Mouse (Mus musculus) telencephalon, adult 2 months (tissue): ENCODE measurements at regions not wholly inside any gene's neighbourhood (a gene's known extent, or its start where the extent isn't known, plus 50 kb on each side); places are given as distances from the start of the nearest gene placed in this dataset.

Experiments used
- DNase-seq: peaks from one replicate; pipeline ENCODE4 v3.0.0-alpha.2; 2011; ENCODE audit warnings: low read depth, low spot score

DNA sequence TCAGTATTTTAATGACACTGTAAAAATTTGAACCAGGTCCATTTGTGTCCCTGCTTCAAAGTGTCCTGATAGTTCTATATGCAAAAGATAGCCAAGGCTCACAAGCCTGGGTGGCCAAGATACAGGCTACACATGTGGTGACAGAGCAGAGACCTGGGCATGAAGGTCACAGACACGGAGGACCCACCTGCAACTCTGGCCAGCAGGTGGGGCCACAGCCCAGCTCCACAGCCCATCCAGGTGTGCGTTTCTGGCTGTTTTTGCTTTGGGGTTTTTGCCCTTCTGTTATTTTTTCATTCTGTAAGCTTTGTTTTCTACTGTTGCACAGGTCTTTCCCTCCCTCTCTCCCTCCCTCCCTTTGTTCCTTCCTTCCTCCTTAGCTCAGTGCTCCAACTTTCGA, 399.4 kb upstream of the Rora start:
- no peak for DNase-seq

DNA sequence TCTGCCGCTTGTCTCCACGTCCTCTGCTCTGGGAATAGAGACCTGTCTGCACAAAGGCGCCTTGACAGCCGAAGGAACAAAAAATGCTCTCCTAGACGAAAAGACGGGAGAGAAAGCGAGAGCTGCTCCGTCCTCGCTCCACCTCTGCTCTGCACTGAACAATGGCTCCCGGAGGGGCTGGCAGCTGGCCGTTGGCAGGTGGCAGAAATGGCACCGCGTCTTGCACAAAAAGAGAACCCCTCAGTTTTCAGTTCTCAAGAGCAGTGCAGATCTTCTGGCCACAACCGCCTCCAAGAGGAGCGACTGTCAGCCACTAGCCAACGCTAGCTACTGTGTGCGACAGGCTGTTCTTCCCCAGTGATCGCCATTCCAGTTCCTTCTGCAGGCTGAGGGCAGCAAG, 385.0 kb upstream of the Rora start:
- no peak for DNase-seq

DNA sequence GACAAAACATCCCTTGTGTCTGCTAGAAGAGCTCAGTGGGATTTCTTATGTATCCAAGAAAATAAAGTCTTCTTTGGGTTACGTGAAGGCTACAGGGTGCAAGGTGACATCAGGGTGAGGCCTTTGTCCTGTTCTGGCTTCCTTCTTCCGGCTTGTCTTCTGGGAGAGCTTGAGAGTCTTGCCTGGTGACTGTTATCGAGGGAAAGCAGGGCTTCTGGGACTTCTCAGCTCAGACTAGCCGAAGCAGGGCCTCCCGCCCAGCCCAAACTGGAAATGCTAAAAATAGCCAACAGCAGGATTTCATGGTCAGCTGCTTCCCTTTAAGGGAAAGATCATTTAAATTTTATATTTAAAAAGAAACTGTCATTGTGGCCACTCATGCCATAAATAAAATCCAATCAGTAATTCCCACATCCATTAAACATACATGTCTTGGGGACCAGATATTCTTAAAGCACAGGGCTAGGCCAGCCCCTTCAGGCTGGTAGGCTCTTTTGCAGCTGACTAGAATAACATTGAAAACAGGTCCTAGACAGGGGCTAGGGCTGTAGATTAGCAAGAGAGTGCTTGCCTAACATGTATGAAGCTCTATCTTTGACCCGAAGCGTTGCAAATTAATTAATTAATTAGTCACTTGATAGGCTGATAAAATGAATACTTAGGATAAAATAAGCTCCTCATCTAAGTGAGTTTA, 351.2 kb upstream of the Rora start:
- no peak for DNase-seq

DNA sequence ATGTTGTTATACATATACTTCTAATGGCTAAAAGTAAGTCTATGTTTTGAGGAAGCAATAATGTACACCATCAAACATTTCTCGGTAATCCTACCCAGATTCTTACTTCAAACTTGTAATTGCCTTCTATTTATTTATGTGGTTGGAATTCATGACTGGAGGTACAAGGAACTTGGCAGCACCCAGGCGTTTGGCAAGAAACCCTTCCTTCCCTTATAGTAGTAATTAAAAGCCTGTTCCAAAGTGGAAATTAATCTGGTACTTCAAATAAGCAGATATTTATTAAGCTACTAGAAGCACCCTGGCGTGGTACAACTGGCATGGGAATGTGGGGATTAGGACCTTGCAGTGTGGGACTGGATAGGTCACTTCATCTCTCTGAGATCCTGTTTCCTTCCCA, 322.9 kb upstream of the Rora start:
- no peak for DNase-seq

DNA sequence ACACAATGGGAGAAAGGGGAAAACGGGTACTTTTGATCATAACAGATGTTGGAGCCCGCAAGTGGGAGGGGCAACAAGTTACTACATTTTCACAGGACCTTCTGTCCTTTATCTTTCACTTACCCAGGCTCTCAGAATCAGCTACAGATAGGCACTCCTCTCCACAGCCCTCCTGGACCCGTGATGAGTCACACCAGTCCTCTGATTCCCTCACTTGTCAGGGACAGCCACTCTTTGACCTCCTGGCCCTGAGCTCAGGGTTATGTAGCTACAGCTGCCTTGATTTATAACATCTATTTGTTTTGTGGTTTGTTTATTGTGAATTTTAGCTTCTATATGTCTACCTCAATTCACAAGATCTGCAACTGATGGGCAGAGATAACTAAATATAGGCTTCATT, 312.7 kb upstream of the Rora start:
- no peak for DNase-seq

DNA sequence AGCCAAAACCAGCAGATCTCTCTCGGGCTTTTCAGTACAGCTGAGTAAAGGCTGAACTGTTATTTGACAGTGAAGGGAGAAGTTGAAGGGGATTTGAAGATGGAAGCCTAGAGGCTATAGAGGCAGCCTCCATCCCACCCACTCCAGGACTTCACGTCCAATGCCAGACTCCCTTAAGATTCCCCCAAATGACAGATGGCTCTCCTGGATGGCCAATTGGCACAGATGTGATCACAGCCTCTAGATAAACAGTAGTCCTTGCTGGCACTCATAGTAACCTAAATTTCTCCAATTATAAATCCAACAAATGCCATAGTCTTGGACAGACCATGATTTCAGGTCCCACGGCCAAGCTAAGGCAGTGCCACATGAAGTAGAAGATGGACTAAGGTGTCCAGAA, 312.1 kb upstream of the Rora start:
- DNase-seq, result no peak

DNA sequence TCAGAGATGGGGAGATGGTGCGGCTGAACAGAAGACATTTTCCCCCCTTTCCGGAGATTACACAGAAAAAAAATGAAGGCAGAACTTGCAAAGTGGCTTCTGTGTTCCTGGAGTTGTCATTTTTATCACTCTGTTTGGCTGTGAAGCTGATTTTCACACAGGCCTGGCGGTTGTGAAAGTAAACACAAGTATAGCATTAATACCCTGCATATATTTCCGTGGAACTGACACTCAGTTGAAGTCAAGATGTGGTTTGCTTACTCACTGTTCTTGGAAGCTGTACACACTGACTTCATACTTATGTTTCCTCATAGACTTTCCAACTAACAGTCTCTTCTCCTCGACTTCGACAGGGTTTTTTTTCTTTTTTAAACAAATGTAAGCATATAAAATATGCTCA, 306.2 kb upstream of the Rora start:
- peak; percentile 65 for DNase-seq

DNA sequence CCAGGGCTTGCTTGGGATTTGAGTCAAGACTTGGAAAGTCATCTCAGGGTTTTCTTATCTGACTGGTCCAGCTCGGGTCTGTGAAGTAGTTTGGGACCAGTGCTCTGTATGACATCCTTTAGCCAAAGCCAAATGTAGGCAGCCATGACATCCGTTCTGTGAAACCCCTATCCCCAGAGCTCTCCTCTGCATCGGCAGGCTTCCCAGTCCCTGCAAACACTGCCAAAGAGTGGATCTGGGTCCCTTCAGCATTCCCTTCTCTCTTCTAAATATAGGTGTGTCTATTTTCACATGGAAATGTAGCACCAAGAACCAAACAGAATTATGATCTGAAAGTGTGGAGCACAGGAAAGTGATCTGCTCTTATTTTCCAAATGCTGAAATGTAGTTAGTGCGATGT, 302.1 kb upstream of the Rora start:
- DNase-seq, result no peak

DNA sequence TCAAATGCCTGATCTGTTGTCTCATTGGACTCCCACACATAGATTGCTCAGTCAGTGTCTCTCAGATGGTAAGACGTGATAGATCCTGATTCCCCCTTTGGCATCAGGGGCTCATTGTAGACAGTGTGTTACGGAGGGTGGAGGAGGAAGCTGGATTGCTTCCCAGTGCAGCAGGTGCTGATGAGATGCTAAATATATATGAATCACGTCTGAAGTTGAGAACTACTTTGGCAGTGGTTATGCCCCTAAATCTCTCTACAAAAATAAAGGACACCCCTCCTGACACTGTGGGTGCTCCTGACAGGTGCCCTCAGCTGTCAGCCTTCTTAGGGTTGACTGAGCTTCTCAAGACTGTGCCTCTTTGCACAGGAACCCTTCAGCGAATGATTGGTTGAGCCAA, 299.1 kb upstream of the Rora start:
- peak; percentile 42 for DNase-seq

DNA sequence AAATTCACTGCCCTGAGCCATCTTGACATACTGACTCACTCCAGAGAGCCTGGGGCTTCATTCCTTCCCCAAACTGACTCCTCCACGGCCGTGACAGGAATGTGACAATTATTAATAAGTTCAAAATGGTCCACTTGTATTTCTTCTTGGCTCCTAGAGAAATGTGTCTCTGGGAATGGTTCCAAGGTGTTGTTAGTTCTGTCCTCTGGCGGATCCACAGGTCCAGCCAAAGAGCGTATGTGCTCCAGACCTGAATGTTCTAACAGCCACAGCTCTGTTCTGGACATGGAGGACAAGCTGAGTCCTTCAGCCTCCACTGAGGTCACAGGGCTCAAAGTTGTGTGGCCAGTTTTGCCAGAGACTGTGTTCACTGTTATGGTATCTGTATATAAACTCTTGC, 297.5 kb upstream of the Rora start:
- DNase-seq, result no peak

DNA sequence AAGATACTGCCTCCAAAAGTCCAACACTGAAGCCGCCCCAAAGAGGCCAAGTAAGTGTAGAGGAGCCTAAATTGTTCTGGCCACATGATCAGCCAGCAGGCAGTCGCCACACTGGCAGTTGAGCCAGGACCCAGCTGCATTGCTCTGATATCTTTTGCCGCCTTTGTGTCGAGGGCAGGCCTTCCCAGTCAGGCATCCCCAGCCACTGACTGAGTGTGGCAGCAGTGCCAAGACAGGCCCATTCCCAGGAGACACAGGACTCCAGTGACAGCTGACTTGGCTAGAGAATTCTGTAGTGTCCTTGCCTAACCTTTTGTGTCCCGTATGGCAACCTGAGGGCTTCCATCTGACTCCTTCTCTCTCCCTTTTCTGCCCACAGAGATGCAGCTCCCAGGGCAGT, 296.4 kb upstream of the Rora start:
- DNase-seq, result no peak

DNA sequence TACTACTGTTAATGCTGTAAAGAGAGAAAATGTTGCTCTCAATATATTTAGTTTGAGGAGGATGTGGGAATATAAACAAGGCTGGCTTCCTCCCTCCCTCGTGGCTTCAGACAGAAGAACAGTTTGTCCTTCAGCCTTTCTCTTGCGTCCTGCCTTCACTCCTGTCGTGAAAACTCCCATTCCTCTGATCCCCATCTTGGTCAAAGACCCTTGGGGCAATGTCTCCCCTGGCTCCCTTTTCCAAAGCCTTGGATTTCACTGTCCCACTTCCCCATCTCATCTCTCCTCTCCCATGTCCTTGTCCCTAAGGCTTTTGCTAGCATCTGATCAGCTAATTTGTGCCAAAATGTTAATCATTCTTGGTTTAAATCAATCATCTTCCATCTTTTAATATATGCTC, 286.6 kb upstream of the Rora start:
- no peak for DNase-seq

DNA sequence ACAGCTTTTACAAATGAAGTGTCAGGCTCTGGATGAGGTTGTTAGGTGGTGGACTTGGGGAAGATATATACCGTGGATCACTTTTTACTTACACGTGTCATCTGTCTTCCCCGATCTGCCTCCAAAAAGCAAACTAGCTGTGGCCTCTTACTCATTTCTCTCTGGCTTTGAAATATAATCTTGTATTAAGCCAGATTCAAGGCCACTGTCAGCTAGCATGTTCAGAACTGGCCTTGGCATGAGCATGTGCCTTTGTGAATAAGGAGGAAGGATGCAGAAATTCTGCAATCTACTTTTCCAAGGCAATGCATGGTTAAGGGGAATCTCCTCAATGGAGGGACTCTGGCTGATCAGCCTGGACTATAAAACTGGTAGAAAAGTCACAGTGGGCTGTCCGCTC, 286.0 kb upstream of the Rora start:
- DNase-seq, result no peak

DNA sequence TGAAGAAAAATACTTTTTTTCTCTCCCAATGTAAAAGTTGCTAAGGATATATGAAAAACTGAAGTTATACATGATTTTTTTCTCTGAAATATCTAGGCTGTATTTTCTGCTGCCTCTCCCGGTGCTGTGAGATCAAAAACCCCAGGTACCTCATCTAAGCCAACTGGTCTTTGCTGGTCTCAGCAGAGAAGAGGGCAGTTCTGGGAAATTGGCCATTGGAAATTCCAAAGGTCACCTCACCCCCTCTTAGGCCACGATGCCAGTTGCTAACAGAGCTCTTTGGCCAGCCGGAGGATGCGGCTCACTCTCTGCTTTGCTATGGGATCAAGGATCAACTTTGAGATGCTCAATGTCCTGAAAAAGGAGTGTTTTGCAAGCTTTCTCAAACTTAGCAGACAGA, 280.9 kb upstream of the Rora start:
- DNase-seq, result no peak

DNA sequence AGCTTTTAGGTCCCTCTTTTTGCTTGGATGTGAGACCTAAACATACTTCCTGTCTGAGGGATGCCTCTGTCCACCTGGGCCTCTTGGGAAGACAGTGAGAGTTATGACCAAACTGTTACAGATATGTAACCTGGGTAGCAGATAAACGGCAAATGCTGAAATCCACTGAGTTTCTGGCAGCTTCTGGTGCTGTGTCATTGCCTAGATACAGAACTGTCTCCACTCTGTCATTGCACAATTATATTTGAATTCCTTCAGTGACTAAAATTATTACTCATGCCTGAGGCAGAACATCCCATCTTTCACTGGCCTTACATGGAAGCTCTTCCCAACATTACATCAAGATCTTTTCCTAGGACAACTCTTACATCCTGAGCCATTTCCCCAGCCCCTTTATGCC, 277.4 kb upstream of the Rora start:
- DNase-seq, result no peak

DNA sequence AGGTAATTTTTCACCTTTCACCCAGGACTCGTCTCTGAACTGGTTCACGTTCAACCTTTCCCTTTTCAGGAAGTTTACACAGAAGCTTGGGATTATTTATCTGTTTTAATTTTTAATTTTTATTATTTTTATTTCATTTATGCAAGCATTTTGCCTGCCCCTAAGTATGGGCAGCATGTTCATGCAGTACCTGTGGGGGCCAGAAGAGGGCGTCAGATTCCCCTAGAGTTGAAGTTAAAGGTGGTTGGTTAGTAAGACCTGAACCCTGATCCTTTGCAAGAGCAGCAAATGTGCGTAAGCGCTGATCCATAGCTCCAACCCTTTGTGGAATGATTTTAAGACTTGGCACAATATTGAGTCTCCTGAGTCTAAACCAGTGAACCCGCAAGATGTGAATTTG, 271.7 kb upstream of the Rora start:
- no peak for DNase-seq

DNA sequence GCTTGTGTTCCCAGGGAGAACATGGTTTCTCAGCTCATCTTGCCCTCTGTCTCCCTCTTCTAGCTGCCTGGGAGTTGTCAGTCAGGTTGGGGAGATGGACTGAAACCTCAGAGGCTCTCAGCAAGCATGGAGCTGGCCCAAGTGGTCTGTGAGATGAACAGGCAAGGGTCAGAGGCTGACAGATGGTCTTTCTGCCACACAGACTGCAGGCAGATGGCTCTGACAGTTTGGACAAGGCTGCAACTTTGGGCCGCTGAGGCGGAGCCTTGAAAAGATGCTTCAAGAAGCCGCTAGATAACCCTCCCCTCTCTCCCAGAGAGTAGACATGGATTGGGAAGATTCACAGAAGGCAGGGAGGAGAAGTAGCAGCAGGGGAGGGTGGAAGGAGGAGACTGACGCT, 252.7 kb upstream of the Rora start:
- no peak for DNase-seq

DNA sequence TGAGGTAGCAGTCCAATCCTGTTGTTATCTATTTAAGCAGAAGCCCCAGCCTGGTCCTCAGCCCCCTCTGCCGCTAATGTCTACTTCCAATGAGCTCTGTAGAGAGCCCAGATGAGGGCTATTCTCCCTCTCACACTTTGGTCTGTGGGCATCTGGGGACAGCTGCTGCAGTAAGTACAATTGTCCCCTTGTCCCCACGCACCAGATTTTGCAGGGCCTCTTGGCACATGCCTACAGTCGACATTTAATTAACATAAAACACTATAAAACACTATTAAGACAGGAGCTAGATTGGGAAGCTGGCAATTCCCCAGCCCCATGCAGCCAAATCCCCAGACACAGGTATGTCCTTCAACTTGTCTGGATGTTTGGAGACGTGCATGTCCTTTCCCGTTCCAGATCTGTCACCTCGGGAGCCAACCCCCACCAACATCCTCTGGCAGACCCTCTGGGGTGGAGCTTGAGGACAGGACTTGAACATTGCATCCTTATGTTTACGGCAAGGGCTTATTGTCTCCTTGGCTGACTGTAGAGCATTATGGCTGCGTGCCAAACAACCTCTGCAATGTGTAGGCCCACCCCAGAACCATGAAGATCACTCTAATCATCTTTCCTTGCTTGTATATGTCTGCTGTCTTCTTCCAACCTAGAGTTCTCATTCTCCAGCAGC, 251.3 kb upstream of the Rora start:
- peak; percentile 13 for DNase-seq

DNA sequence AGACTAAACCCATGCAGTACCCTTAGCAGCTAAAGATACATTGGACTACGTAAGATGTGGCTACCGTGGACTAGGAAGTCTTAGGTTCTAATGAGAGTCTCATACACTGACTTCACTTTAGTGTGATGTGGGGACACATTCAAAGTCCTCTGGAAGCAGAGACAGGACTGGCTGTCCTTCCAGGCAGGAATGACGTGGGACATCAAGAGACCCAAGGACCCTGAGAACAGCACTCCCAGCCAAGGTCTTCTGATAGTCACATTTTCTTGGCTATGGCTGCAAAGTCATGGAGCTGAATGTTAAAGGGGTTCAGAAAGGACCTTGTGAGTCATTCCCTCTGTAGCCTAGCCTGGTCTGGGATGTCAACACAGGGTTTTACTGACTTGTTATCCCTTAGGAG, 250.6 kb upstream of the Rora start:
- no peak for DNase-seq

DNA sequence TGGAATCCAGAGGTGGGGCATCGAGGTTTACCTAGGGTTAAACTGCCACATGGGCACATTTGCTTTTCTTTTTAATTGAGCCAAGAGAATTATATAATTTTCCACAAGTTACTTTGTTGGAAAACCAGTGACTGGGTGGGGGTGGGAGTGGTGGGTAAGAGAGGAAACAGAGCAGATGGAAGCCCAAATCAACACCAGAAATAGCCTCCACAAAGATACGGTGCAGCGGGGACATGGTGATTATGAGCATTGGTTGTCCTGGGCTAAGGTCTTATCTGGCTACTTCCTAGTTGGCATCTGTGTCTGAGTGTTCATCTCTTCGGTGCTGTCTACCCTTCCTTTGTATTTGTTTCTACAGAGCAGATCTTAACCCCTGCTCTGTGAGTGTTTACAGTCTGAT, 250.1 kb upstream of the Rora start:
- peak; percentile 24 for DNase-seq

DNA sequence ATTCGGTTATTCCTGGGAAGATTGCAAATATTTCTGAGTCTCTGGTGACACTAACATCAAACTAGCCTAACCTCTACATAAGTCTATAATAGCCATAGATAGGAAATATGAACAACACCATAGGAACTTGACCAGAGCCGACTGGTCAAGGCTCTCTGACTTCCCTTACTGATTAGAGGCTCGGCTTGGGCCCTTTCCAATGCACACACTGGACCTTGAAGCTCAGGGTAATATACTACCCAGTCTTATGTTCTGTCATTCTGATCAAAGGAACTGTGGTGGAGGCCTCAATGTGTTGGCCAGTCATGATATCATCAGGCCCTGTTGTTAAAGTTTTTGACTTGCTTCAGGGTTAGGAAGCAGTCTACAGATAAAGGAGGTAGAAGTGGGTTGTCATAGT, 243.8 kb upstream of the Rora start:
- no peak for DNase-seq

DNA sequence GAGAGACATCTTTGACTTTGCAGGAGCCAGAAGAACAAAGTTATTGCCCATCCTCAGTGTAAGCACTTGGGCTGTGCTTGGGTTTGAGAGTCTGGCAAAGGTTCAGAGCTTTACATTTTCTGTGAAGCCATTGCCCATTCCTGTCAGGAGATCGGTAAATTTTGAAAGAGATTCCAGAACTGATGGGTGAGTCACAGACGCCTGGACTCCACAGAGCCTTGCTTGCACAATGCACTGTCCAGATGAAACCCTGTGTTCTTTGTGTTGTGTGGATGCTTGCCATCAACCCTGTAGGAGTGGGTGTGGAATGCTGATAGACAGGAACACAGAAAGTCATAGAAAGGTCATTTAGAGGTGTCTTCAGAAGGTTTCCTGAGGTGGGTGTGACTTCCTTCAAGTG, 227.3 kb upstream of the Rora start:
- no peak for DNase-seq

DNA sequence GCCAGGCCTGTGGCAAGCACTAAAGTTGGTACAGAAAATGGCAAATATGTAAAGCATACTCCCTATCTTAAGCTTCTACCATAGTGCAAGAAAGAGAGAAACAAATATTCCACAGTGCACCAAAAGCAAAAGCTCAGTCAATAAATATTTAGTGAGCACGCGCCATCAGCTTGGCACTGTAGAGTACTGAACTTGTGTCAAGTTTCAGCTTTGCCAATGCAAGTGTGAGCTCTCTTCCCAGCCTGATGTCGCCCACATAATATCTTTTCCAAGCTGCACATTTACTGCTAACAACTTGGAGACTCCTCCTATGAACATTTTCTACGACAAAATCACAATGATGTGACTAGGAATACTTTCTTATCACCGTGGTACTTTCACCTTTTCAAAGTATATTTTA, 190.8 kb upstream of the Rora start:
- DNase-seq, result peak; percentile 28
